Mouse (Mus musculus) liver, adult 2 months (tissue): ENCODE measurements around the gene Mon2.

Source experiments
- CTCF ChIP-seq: fragments of 200-500 bp; IDR thresholded peaks from 2 replicates; pipeline ENCODE4 v1.5.1; 2011; ENCODE audit warnings: low read depth, low read length, control low read depth
- POLR2A ChIP-seq: fragments of 200-500 bp; IDR thresholded peaks from 2 replicates; pipeline ENCODE4 v1.6.1; 2011; ENCODE audit warnings: low read length, control low read depth; ENCODE audit not compliant: insufficient read depth; ENCODE audit errors: extremely low read depth

DNA sequence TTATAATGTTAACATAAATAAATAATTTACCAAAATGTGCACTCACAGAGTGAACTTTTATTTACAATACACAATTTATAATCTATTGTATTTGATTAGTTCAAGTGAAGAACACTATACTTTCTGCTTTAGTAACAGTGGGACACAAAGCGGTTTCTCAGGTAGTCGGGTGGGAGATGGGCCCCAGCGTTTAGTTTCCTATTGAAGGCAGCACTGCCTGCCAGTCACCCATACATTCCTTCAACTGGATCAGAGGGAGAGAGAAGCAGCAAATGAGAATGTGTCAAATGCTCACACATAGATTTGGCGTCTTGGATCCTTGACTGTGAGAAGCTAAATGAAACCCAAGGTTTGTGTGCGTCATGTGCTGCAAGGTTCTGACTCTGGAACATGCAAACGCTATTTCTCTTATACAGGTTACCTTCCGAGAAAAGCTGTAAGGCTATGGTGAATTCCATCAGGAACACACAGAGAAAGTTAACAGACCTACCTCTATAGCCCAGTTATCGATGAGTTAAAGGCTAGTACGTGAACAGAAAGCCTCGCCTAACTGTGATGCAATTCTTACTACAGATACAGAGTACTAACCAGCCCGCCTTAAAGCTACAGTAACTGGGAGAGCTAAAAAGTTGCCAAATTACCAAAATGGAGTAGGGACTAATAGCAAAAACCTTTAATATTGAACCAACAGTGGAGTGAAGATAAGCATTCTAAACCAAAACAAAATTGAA, 35.9 kb upstream of the Mon2 start:
- TF ChIP-seq CTCF (no peak), POLR2A (no peak)
